Mouse (Mus musculus): ENCODE measurements around the gene Sorcs3.

DNA sequence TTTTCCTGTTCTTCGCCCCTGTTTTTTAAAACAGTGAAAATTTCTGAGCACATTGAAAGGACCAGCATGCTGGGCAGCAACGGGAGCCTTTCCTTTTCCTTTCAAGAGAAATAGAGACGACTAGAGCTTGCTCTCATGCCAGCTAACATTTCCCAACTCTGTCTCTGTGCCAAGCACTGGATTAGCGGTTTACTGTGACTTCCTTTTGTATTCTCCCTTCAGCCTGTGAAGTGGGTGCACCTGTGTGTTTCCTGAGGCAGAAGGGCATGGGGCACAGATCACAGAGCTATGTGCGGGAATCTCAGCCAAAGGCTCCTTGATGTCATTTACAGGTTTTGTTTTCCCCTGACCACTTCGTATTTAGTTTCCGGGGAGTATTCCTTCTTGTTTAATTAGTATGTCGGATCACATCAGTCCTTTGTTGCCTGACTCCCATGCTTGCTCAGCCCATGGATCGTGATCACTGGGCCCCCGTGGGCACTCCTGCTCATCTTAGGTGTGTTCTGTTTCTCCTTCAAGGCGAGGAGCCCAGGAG is 172.2 kb downstream of the Sorcs3 start:
- TF ChIP-seq EP300 (IDR thresholded peaks at IDR 0.05; ENCODE audit: low read depth) (no peak), CTCF (IDR thresholded peaks at IDR 0.05; ENCODE audit: low read depth) (no peak)

Measured in heart, postnatal 0 days (tissue).